Mouse (Mus musculus) embryonic fibroblast, embryonic 13.5 days (primary cell): ENCODE measurements around the gene Kif1bp.

Experiments
- CTCF ChIP-seq: IDR thresholded peaks from 2 replicates; pipeline ENCODE4 v1.5.1; 2011; ENCODE audit warnings: mild to moderate bottlenecking, control low read depth, low read length, moderate library complexity, borderline replicate concordance; ENCODE audit not compliant: insufficient read depth
- POLR2A ChIP-seq: IDR thresholded peaks from 2 replicates; pipeline ENCODE4 v1.6.1; 2011; ENCODE audit warnings: low read depth, mild to moderate bottlenecking, control low read depth, low read length, moderate library complexity

DNA sequence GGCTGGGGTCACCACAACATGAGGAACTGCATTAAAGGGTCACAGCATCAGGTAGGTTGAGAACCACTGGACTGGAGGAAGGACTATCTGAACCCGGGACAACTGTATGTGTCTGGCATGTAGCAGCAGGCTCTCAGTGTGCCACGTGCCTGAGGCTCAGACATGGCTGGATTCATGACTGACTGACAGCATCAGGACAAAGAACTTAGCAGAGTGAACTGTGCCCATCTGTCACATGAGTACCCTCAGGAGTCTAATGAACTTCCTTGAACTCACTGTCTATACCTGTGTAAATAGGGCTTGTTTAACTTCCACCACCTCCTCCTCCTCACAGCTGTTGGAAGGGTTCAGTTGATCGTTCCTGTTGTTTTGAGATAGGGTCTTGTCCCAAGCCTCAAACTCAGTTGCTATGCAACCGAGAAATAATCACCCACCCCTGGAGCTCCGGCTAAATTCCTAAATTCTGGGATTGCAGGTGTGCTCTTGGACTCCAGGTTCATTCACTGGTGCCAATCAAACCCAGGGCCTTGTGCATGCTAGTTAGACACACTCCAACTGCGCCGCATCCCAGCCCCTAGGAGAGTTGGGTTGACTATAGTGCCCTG is 55.8 kb downstream of the Kif1bp start:
- TF ChIP-seq CTCF (no peak), POLR2A (no peak)
